Mouse (Mus musculus) megakaryocyte progenitor cell, adult 5-6 weeks (primary cell): ENCODE measurements around the gene Fbxw10. TPM values are rescaled to one million over a fixed set of nuclear protein-coding genes. Genes with fewer than 3 reads are reported as not detected.

Experiments used
- ATAC-seq: replicated peaks from 2 replicates; pipeline ENCODE4 v1.8.0; 2016; ENCODE audit warnings: mild to moderate bottlenecking, moderate TSS enrichment, inconsistent platforms; ENCODE audit not compliant: poor library complexity
- total RNA-seq, 2 experiments: library from RNA; stranded (forward) in 1 of 2; stranded (reverse) in 1 of 2; fragments of 157-497, 149-512 nt in 1 of 2; fragments of 200-1000 nt in 1 of 2; gene quantifications; 2 replicates each; pipeline versions ENCODE4 v1.2.3 to v1.2.4; 2015 to 2017

Gene Fbxw10
- total RNA-seq (2015) (2.2 and 2.3 TPM in 2 replicates), total RNA-seq (2017) (1.2 and 4.1 TPM in 2 replicates)

DNA sequence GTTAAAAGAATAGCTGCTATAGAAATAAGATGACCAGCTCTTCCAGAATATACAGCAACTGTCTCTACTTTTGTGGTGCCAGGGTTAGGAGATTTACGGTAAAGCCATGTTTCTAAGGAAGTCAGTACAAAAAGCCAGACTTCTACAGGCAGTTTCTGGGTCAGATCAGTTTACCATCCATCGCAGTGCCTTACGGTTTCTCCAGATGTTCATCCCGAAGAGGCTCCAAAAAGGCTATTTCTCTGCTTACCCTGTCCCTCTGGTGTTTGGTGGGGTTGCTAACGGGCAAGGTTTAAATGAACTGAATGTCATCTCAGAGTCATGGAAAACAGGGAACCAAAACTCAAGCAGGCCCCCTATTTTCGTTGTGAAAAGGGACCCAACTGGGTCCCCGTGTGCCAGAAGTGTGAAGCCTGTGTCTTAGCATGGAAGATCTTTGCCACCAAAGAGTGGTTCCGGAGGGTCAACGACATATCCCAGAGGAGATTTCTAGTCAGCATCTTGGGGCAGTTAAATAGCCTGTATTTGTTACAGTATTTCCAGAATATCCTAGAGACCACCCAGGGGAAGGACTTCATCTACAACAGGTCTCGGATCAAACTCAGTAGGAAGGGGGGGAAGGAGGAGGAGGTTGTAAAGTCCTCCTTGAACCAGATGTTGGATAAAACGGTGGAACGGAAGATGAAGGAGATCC is at the start of gene Fbxw10:
Fbxw10 (plus strand) TSS at position 109 of the 694 bp plus-strand sequence.
- peak; percentile 53 for ATAC-seq

DNA sequence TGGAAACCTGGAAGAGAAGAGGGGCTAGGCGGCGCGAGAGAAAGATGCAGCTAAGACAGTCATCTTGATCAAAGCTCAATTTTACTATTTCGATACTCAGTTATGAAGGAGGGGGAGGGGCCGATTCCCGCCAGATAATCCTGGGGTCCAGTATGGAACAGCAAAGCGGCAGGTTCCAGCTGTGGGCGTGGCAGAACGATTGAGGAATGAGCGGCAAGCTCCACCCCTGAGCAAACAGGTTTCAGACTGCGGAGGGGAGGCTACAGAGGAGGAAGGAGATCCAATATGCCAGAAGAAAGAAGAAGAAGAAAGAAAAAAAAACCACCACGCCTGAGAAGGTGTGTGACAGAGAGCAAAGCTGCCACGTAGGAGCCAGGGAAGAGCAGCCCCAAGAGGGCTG is 42.8 kb upstream of the Fbxw10 start:
- ATAC-seq = no peak

GRCm38 (mm10) chr11:62807965-62808364 is 38.9 kb upstream of the Fbxw10 start:
- ATAC-seq = peak; percentile 55

- peak; percentile 67 for ATAC-seq
Observed at GRCm38 (mm10) chr11:62809201-62809600, 37.7 kb upstream of the Fbxw10 start.

DNA sequence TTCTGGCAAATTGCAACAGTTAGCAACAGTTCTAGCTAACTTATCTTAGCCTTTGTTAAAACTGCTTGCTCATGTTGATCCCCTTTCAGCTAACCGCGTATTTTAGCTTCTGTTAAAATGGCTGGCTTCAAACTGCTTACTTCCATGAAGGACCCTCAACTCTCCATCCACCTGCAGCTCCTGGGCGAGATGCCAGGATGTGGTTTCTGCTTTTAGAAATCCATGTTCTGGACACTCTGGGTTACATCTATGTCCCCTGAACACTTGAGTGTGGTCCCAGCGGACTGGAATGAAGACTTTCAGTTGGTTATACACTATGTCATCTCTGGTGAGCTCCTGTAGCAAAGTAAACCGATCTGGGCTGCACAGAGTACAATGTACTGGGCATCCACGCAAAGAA is 34.6 kb upstream of the Fbxw10 start:
- no peak for ATAC-seq

- no peak for ATAC-seq
Observed at GRCm38 (mm10) chr11:62813497-62813896, 33.4 kb upstream of the Fbxw10 start.

- no peak for ATAC-seq
Observed at GRCm38 (mm10) chr11:62813970-62814624, 32.8 kb upstream of the Fbxw10 start.

DNA sequence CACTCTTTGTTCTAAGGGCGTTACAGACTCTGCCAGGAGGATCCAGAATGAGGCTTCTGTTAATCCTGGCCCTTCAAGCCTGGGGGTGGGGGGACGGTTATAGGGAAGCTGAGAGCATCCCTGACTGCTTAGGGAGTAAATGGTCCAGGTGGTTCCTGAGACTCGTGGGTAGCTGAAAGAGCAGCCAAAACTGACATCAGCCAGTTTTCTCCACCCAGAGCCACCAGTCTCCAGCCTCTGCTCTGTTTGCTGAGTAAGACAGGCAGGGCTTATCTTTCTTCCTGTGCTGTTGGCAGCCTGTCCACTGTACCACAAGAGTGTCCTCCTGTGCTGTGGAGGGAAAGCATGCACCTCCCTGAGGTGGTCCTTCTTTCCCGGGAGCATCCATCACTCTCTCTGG is 32.2 kb upstream of the Fbxw10 start:
- ATAC-seq = peak; percentile 70

DNA sequence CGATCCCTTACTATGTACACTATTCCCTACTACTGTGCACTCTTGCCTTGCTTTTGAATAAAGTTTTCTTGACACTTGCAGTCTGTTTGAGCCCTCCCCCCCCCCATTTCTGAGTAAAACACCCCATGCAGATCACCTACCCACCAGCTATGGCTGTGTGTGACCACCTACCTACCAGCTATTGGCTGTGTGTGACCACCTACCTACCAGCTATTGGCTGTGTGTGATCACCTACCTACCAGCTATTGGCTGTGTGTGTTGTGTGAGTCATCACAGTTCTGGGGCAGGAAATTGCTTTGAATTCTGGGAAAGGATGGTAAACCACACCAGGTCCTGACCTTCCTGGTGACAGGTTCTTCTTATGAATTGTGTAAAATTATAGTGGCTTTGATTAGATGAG is 31.4 kb upstream of the Fbxw10 start:
- no peak for ATAC-seq

- no peak for ATAC-seq
Observed at GRCm38 (mm10) chr11:62816591-62816990, 30.3 kb upstream of the Fbxw10 start.

- ATAC-seq = peak; percentile 9
Observed at GRCm38 (mm10) chr11:62819059-62819686, 27.7 kb upstream of the Fbxw10 start.

GRCm38 (mm10) chr11:62820059-62820541 is 26.8 kb upstream of the Fbxw10 start, which contains the start of gene Trim16:
Trim16 (plus strand) TSS chr11:62820231.
- ATAC-seq = peak; percentile 74

- peak; percentile 10 for ATAC-seq
Observed at GRCm38 (mm10) chr11:62820661-62821437, 26.0 kb upstream of the Fbxw10 start.

- peak; percentile 43 for ATAC-seq
Observed at GRCm38 (mm10) chr11:62821893-62822292, 25.0 kb upstream of the Fbxw10 start.

DNA sequence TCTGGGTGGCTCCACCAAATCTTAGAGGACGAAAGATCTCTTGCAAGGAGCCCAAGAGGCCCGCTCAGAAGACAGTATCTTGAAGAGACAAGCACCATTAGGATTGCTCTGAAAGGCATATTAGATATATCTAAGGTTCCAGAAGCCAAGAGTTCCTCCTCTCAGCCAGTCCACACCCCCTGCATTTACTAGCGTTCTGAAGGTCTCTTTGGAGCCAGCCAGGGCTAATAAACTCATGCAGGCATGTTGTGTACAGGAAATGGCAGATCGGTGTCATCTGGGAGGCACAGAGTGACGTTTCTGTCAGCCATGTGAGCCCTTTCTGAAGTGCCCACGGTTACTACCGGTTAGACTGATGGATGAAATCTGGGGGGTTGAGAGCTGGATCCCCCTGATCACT is 22.7 kb upstream of the Fbxw10 start:
- no peak for ATAC-seq

DNA sequence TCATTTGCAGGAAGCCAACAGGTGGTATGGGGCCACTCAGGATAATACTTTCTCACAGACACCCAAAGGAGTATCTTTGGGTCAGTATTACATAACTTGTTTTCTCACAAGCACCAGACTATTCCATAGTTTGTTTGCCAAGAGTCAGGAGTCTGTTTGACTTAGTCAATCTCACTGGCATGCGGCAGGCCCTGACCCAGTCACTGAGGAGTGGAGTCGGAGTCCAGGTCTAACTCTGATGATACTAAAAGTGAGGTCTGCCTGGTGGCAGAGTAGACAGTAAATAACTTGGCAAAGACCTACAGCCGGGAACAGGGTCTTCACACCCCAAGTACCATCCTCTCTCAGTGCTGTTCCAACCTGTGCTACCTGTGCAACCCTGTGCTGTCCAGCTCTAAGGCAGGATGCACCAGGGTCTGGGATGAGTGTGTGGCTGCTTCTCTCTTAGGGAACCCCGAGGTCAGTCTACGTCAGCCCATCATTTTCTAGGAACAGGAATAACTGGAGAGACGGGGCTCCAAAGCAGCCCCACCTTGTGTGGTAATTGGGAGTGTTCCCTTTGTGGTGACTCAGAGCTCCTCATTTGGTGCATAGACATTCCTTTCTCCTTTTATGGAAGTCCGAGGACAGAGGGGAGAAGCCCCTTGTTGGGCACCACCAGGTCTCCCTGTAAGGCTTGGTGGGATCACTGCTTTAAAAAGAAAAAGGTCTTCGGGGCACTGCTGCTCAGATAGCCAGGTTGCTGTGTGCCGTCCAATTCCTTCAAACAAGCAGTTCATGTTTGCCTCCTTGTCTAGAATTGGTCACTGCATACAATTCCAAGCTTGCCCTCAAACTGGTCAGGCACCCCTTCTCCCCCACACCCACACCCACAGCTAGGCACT is 21.4 kb upstream of the Fbxw10 start:
- ATAC-seq = no peak

GRCm38 (mm10) chr11:62826106-62826733 is 20.6 kb upstream of the Fbxw10 start:
- ATAC-seq = no peak

GRCm38 (mm10) chr11:62827135-62827534 is 19.7 kb upstream of the Fbxw10 start:
- no peak for ATAC-seq

GRCm38 (mm10) chr11:62827911-62828310 is 19.0 kb upstream of the Fbxw10 start:
- no peak for ATAC-seq

DNA sequence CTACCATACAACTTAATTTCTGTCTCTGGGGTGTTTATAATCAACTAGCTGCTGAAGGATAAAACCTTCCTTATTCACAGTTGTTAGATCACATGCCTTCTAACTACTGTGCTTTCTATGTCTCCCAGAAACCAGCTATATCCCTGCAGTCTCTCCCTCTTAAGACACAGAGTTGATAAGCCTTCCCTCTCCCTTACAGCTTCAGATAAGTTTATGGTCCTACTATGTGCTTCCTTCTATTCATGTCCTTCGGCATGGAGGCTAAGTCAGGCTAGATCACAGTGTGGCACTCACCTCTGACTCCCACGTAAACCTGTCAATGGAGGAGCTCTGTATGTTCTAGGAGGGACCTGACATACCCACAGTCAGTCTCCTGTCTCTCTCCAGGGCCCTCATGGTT is 16.5 kb upstream of the Fbxw10 start:
- ATAC-seq = no peak
